Mouse (Mus musculus) stomach, embryonic 14.5 days (tissue): Measurements from ENCODE around the gene Etv6. TPM values are rescaled to one million over a fixed set of nuclear protein-coding genes. Genes with fewer than 3 reads are reported as not detected.
A peak's percentile ranks its signal among the peaks of the same experiment; 100 is the strongest.

Experiments
- ATAC-seq: fragments of 200-750 bp; cut with Nextera tagmentation; 2 replicates; pipeline ENCODE4 v1.8.0; 2017; ENCODE audit warnings: low read depth, moderate TSS enrichment; ENCODE audit not compliant: insufficient number of reproducible peaks, insufficient read depth, low FRiP score
- H3K27ac ChIP-seq: fragments of 300-500 bp; sonication (generic); 2 replicates; pipeline ENCODE4 v1.5.1; 2014; ENCODE audit warnings: mild to moderate bottlenecking, low read length, moderate library complexity, mixed read lengths
- H3K27me3 ChIP-seq: fragments of 300-500 bp; sonication (generic); 2 replicates; pipeline ENCODE4 v1.6.1; 2014; ENCODE audit warnings: low read length, control low read depth, mixed read lengths; ENCODE audit not compliant: control insufficient read depth, insufficient read depth
- H3K36me3 ChIP-seq: fragments of 300-500 bp; sonication (generic); 2 replicates; pipeline ENCODE4 v1.6.1; 2014; ENCODE audit warnings: mild to moderate bottlenecking, control low read depth, low read length, moderate library complexity, mixed read lengths; ENCODE audit not compliant: control insufficient read depth, insufficient read depth
- H3K4me1 ChIP-seq: fragments of 300-500 bp; sonication (generic); 2 replicates; pipeline ENCODE4 v1.6.1; 2014; ENCODE audit warnings: low read length, control low read depth, mixed read lengths; ENCODE audit not compliant: control insufficient read depth, insufficient read depth
- H3K4me2 ChIP-seq: fragments of 300-500 bp; sonication (generic); replicated peaks from 2 replicates; pipeline ENCODE4 v1.6.1; 2014; ENCODE audit warnings: low read depth, low read length, control low read depth
- H3K4me3 ChIP-seq: fragments of 300-500 bp; sonication (generic); 2 replicates; pipeline ENCODE4 v1.5.1; 2014; ENCODE audit warnings: low read depth, low read length, control low read depth
- H3K9ac ChIP-seq: fragments of 300-500 bp; sonication (generic); replicated peaks from 2 replicates; pipeline ENCODE4 v1.6.1; 2014; ENCODE audit warnings: low read depth, mild to moderate bottlenecking, control low read depth, low read length, moderate library complexity, mixed read lengths
- H3K9me3 ChIP-seq: fragments of 300-500 bp; sonication (generic); 2 replicates; pipeline ENCODE4 v1.6.1; 2016; ENCODE audit warnings: low read depth, low read length, control low read depth; ENCODE audit not compliant: control insufficient read depth
- WGBS: fragments of 180-500 bp; shearing (Covaris S2); extraction: QIAGEN DNeasy Blood & Tissue Kit; methylation state at CpG from one replicate; pipeline ENCODE4 v1.1.7; 2014; 5-methylcytosine and 5-hydroxymethylcytosine counted together
- polyA plus RNA-seq: library from polyadenylated mRNA; unstranded; fragments of >200 nt; fragmentation: Nextera tagmentation; extraction: Ambion mirVana; gene quantifications from 2 replicates; pipeline ENCODE4 v1.2.1, GENCODE M21; 2014

Gene Etv6
- polyA plus RNA-seq, 1 experiment from 2014 or later, result 16.0 TPM

- Histone ChIP-seq H3K4me3 (no peak overlapping the region), H3K4me1 (no peaks in the 10 kb centered on the region; the same call in 1 of the 2 replicates), H3K27ac (no peak overlapping the region), H3K9ac (no peak overlapping the region), H3K27me3 (no peaks in the 10 kb centered on the region), H3K36me3 (no peaks in the 10 kb centered on the region), H3K4me2 (no peak overlapping the region), H3K9me3 (no peaks in the 10 kb centered on the region)
- WGBS, result 81% methylated on average over 7 of the region's 7 CpGs
- no peak for ATAC-seq
Observed at GRCm38 (mm10) chr6:134086351-134086750, 50.9 kb downstream of the Etv6 start.

GRCm38 (mm10) chr6:134087709-134088108 is 52.2 kb downstream of the Etv6 start:
- Histone ChIP-seq H3K4me3 (no peak overlapping the region), H3K27me3 (no peaks in the 10 kb centered on the region), H3K4me2 (no peak overlapping the region), H3K9me3 (no peaks in the 10 kb centered on the region), H3K9ac (no peak overlapping the region), H3K36me3 (no peaks in the 10 kb centered on the region), H3K27ac (no peak overlapping the region), H3K4me1 (no peaks in the 10 kb centered on the region; the same call in 1 of the 2 replicates)
- ATAC-seq, result no peak
- WGBS, result 78% methylated on average over 4 of the region's 4 CpGs

GRCm38 (mm10) chr6:134089671-134090377 is 54.3 kb downstream of the Etv6 start:
- no peaks in the 10 kb centered on the region for H3K36me3 ChIP-seq
- 61% methylated on average over 7 of the region's 7 CpGs for WGBS
- no peaks in the 10 kb centered on the region; the same call in 1 of the 2 replicates for H3K4me1 ChIP-seq
- no peaks in the 10 kb centered on the region for H3K27me3 ChIP-seq
- no peak overlapping the region for H3K4me3 ChIP-seq
- H3K27ac ChIP-seq, result no peak overlapping the region
- H3K9ac ChIP-seq, result no peak overlapping the region
- 0 out of 2 replicates have a peak, but pooled peaks have one; percentile 9 for ATAC-seq
- no peaks in the 10 kb centered on the region for H3K9me3 ChIP-seq
- no peak overlapping the region for H3K4me2 ChIP-seq

- Histone ChIP-seq H3K27ac (no peak overlapping the region), H3K9me3 (no peaks in the 10 kb centered on the region), H3K27me3 (no peaks in the 10 kb centered on the region), H3K4me3 (no peak overlapping the region), H3K4me1 (no peaks in the 10 kb centered on the region; the same call in 1 of the 2 replicates), H3K36me3 (no peaks in the 10 kb centered on the region), H3K4me2 (no peak overlapping the region), H3K9ac (no peak overlapping the region)
- WGBS, result 57% methylated on average over 4 of the region's 4 CpGs
- ATAC-seq, result no peak
Observed at GRCm38 (mm10) chr6:134090378-134090692, 54.8 kb downstream of the Etv6 start.

- H3K27ac ChIP-seq, result no peak overlapping the region
- ATAC-seq, result peak; percentile 25; the same call in 1 of the 2 replicates
- no peak overlapping the region for H3K9ac ChIP-seq
- no peak overlapping the region for H3K4me2 ChIP-seq
- no peaks in the 10 kb centered on the region for H3K36me3 ChIP-seq
- H3K4me3 ChIP-seq, result no peak overlapping the region
- no peaks in the 10 kb centered on the region; the same call in 1 of the 2 replicates for H3K4me1 ChIP-seq
- 79% methylated on average over 4 of the region's 4 CpGs for WGBS
- no peaks in the 10 kb centered on the region for H3K9me3 ChIP-seq
- no peaks in the 10 kb centered on the region for H3K27me3 ChIP-seq
Observed at GRCm38 (mm10) chr6:134090875-134091274, 55.4 kb downstream of the Etv6 start.

DNA sequence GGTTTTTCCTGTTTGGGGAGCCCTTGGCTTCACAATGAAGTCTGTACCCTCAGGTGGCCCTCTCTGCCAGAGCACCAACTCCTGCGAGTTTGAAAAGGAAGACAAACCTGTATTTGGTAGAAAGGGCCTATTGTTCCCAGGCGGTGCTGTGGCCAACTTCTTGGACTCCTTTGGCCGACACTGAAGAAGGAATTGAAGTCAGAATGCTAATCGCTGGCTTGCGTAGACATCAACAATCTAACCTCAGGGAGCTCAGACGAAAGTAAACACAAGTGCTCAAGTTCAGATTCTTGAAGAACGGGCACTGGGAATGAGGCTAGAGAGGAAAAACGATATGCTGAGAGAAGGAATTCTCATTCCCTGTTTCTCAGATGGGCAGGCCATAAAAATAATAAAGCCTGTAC is 55.9 kb downstream of the Etv6 start:
- no peak overlapping the region for H3K4me3 ChIP-seq
- H3K4me2 ChIP-seq, result no peak overlapping the region
- WGBS, result 44% methylated on average over 8 of the region's 8 CpGs
- H3K27ac ChIP-seq, result no peak overlapping the region
- H3K9ac ChIP-seq, result no peak overlapping the region
- no peaks in the 10 kb centered on the region for H3K36me3 ChIP-seq
- H3K27me3 ChIP-seq, result no peaks in the 10 kb centered on the region
- H3K4me1 ChIP-seq, result no peaks in the 10 kb centered on the region; the same call in 1 of the 2 replicates
- 0 out of 2 replicates have a peak, but pooled peaks have one; percentile 20 for ATAC-seq
- no peaks in the 10 kb centered on the region for H3K9me3 ChIP-seq

DNA sequence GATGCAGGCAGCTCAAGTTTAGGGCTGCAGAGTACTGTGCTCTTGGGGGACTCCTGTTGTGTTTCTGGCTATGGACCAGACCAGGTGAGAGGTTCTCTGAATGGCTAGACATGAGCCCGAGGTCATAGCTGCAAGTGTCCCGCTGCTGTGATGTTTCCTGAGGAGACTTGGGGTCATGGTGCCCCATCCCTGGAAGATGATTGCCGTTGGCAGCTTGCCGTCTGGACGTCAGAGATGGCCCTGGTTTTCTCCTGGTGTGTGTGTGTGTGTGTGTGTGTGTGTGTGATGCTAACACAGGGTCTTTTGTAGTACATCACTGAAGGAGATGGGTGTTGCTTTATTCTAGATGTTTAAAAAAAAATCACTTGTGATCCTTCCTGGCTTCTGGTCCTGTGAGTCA is 58.6 kb downstream of the Etv6 start:
- H3K4me3 ChIP-seq, result no peak overlapping the region
- WGBS, result 83% methylated on average over 5 of the region's 5 CpGs
- no peaks in the 10 kb centered on the region for H3K36me3 ChIP-seq
- H3K4me1 ChIP-seq, result no peaks in the 10 kb centered on the region; the same call in 1 of the 2 replicates
- H3K9me3 ChIP-seq, result no peaks in the 10 kb centered on the region
- no peak for ATAC-seq
- H3K27ac ChIP-seq, result no peak overlapping the region
- H3K9ac ChIP-seq, result no peak overlapping the region
- no peak overlapping the region for H3K4me2 ChIP-seq
- H3K27me3 ChIP-seq, result no peaks in the 10 kb centered on the region

DNA sequence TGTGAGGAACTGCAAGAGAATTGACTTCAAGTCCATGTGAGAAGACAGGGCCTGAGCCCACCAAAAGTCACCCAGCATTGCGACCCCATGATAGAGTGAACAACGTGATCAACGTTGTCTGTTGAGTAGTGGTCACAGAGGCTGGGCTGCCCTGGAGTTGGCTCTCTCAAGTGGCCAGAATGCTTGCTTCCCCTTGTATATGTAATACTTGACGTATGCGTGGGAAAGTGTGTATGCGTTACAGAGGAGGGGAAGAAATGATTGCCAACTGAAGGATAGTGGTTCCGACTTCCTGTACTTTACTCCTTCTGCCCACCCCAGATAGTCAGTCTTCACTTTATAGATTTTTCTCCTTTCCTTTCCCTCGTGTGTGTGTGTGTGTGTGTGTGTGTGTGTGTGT is 59.1 kb downstream of the Etv6 start:
- ATAC-seq, result no peak
- 90% methylated on average over 8 of the region's 8 CpGs for WGBS
- H3K36me3 ChIP-seq, result no peaks in the 10 kb centered on the region
- no peak overlapping the region for H3K4me3 ChIP-seq
- no peaks in the 10 kb centered on the region; the same call in 1 of the 2 replicates for H3K4me1 ChIP-seq
- H3K27me3 ChIP-seq, result no peaks in the 10 kb centered on the region
- H3K9me3 ChIP-seq, result no peaks in the 10 kb centered on the region
- no peak overlapping the region for H3K9ac ChIP-seq
- H3K4me2 ChIP-seq, result no peak overlapping the region
- H3K27ac ChIP-seq, result no peak overlapping the region

GRCm38 (mm10) chr6:134095582-134095981 is 60.1 kb downstream of the Etv6 start:
- 76% methylated on average over 4 of the region's 4 CpGs for WGBS
- H3K27me3 ChIP-seq, result no peaks in the 10 kb centered on the region
- no peaks in the 10 kb centered on the region for H3K9me3 ChIP-seq
- H3K9ac ChIP-seq, result no peak overlapping the region
- no peak for ATAC-seq
- no peaks in the 10 kb centered on the region for H3K36me3 ChIP-seq
- H3K27ac ChIP-seq, result no peak overlapping the region
- no peaks in the 10 kb centered on the region for H3K4me1 ChIP-seq
- H3K4me3 ChIP-seq, result no peak overlapping the region
- no peak overlapping the region for H3K4me2 ChIP-seq
